Mouse (Mus musculus) heart, embryonic 12.5 days (tissue): Measurements from ENCODE around the gene Clec16a. TPM values are rescaled to one million over a fixed set of nuclear protein-coding genes. Genes with fewer than 3 reads are reported as not detected.

Experiments used
- ATAC-seq: fragments of 200-750 bp; cut with Nextera tagmentation; 2 replicates; pipeline ENCODE4 v1.8.0; 2017; ENCODE audit warnings: moderate TSS enrichment, moderate library complexity; ENCODE audit not compliant: insufficient number of reproducible peaks, low FRiP score
- H3K27ac ChIP-seq: fragments of 300-500 bp; sonication (generic); 2 replicates; pipeline ENCODE4 v1.5.1; 2016; ENCODE audit warnings: mild to moderate bottlenecking, moderate library complexity; ENCODE audit not compliant: poor library complexity, severe bottlenecking
- H3K27me3 ChIP-seq: fragments of 300-500 bp; sonication (generic); replicated peaks from 2 replicates; pipeline ENCODE4 v1.6.1; 2016; ENCODE audit warnings: mild to moderate bottlenecking, moderate library complexity
- H3K36me3 ChIP-seq: fragments of 300-500 bp; sonication (generic); 2 replicates; pipeline ENCODE4 v1.6.1; 2016; ENCODE audit warnings: mild to moderate bottlenecking, moderate library complexity
- H3K4me1 ChIP-seq: fragments of 300-500 bp; sonication (generic); replicated peaks from 2 replicates; pipeline ENCODE4 v1.6.1; 2016; ENCODE audit warnings: mild to moderate bottlenecking
- H3K4me2 ChIP-seq: fragments of 300-500 bp; sonication (generic); 2 replicates; pipeline ENCODE4 v1.6.1; 2016; ENCODE audit warnings: mild to moderate bottlenecking, moderate library complexity
- H3K4me3 ChIP-seq: fragments of 300-500 bp; sonication (generic); 2 replicates; pipeline ENCODE4 v1.5.1; 2016; ENCODE audit warnings: mild to moderate bottlenecking
- H3K9ac ChIP-seq: fragments of 300-500 bp; sonication (generic); 2 replicates; pipeline ENCODE4 v1.6.1; 2016; ENCODE audit warnings: mild to moderate bottlenecking, moderate library complexity
- H3K9me3 ChIP-seq: fragments of 300-500 bp; sonication (generic); replicated peaks from 2 replicates; pipeline ENCODE4 v1.6.1; 2016; ENCODE audit warnings: mild to moderate bottlenecking, moderate library complexity
- WGBS: fragments of 180-500 bp; shearing (Covaris S2); methylation state at CpG from one replicate; pipeline ENCODE4 v1.1.7; 2016; 5-methylcytosine and 5-hydroxymethylcytosine counted together
- polyA plus RNA-seq: library from polyadenylated mRNA; unstranded; fragments of >200 nt; fragmentation: Nextera tagmentation; extraction: Ambion mirVana; gene quantifications from 2 replicates; pipeline ENCODE4 v1.2.1, GENCODE M21; 2016

Gene Clec16a
- polyA plus RNA-seq, 1 experiment from 2014 or later = 30.0 TPM

DNA sequence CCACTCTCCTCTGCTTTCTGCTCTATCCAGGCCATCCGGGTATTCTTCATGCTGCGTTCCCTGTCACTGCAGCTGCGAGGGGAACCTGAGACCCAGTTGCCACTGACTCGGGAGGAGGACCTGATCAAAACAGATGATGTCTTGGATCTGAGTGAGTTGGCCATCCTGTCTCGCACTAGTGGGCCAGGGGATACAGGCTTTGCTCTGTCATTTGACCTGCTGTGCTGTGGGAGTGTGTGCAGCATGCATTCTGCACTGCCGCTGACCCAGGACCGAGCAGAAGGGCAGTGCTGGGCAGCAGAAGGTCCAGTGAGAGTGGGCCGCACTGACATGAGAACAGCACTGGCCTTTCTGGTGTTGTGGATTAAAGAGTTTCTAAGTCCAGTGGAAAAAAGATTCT is 99.6 kb downstream of the Clec16a start:
- 90% methylated on average over 8 of the region's 8 CpGs for WGBS

DNA sequence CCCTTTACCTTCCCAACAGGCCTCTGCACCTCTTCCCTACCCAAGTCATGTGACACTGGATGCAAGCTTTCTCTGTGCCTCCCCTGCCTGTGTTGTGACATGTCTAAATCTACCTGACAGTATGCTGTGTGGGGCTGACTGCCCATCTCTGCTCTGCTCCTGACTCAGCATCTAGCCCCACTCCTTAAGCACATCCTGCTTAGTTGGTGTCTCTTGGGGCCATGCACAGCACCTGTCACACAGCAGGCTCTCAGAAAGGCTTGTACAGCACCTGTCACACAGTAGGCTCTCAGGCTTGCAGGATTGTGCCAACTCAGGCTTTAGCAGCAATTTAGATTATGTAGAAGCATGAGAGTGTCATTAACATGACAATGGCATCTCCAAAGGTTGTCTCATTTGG is 106.7 kb downstream of the Clec16a start:
- Histone ChIP-seq H3K27ac (no peak overlapping the region), H3K9me3 (no peaks in the 10 kb centered on the region), H3K4me1 (peaks cover 9% of the 10 kb centered on the region; the same call in 1 of the 2 replicates), H3K9ac (no peak overlapping the region), H3K4me2 (no peak overlapping the region), H3K36me3 (no peaks in the 10 kb centered on the region), H3K4me3 (no peak overlapping the region), H3K27me3 (no peaks in the 10 kb centered on the region)
- no peak for ATAC-seq

More for the DNA sequence above, 99.6 kb downstream of the Clec16a start:
- Histone ChIP-seq H3K27ac (no peak overlapping the region), H3K4me2 (no peak overlapping the region), H3K9ac (no peak overlapping the region), H3K4me3 (no peak overlapping the region), H3K9me3 (no peaks in the 10 kb centered on the region), H3K27me3 (no peaks in the 10 kb centered on the region), H3K4me1 (peaks cover 12% of the 10 kb centered on the region), H3K36me3 (no peaks in the 10 kb centered on the region)
- ATAC-seq = no peak

DNA sequence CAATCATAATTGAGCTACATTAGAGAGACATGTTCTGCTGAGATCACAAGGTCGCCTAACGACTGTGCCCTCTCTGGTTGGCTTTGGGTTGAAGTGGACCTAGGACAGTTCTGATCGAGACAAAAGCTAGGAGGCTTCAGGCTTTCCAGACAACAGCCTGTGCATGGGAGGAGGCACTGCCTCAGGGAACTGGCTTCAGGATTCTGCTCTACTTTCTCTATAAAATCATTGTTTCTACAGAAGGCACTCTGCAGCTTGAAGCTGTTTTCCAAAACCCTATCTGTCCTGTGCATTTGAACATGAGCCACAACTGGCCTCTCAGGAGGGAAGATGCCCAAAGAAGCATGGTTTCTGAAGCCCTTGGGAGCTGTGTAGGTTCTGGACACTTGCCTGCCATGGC is 107.8 kb downstream of the Clec16a start:
- Histone ChIP-seq H3K36me3 (no peaks in the 10 kb centered on the region), H3K9me3 (no peaks in the 10 kb centered on the region), H3K27ac (no peak overlapping the region), H3K4me1 (peaks cover 10% of the 10 kb centered on the region; the same call in 1 of the 2 replicates), H3K9ac (no peak overlapping the region), H3K4me3 (no peak overlapping the region), H3K27me3 (no peaks in the 10 kb centered on the region), H3K4me2 (no peak overlapping the region)
- 79% methylated on average over 3 of the region's 3 CpGs for WGBS
- no peak for ATAC-seq

DNA sequence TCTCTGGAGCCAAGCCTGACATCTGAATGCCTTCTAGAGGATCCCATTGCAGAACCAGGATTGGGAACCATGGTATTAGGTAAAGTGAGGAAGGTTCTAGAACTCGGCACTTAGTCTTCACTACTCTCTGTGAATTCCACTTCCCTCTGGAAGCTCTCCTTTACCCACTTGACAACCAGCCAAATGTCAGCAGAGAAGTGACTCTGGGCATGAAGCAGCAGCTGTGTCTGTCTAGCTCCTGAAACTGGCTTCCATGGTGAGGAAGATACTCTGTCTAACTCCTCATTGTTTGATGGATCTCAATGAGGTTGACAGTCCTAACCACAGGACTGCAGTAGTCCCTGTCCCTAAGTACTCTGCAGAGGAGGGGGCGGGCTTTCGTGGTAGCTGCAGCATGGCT is 110.1 kb downstream of the Clec16a start:
- Histone ChIP-seq H3K27ac (no peak overlapping the region), H3K4me1 (peaks cover 14% of the 10 kb centered on the region), H3K27me3 (no peaks in the 10 kb centered on the region), H3K36me3 (no peaks in the 10 kb centered on the region), H3K4me2 (no peak overlapping the region), H3K4me3 (no peak overlapping the region), H3K9ac (no peak overlapping the region), H3K9me3 (no peaks in the 10 kb centered on the region)
- 76% methylated on average over 3 of the region's 3 CpGs for WGBS
- ATAC-seq = no peak

DNA sequence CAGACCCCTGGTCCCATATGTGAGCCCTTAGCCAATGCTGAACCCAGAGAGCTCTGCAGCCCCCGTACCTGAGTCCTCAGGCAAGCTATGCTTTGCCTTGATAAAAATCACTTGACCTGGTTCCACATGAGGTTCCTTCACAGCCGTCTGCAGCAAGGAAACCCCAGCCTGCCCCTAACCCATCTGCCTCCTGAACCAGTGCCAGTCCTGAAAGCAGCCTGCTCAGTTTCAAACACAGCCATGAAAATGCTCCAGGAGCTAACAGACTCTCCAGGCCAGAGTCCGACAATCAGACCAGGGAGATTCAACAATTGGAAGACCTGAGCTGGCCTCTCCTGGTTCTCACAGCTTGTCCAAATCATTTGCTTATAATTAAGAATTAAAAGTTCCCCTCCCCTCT is 110.8 kb downstream of the Clec16a start:
- Histone ChIP-seq H3K4me1 (peaks cover 21% of the 10 kb centered on the region), H3K4me2 (no peak overlapping the region), H3K36me3 (no peaks in the 10 kb centered on the region), H3K27ac (no peak overlapping the region), H3K27me3 (no peaks in the 10 kb centered on the region), H3K9ac (no peak overlapping the region), H3K9me3 (no peaks in the 10 kb centered on the region), H3K4me3 (no peak overlapping the region)
- ATAC-seq = no peak
- 65% methylated on average over 3 of the region's 3 CpGs for WGBS

DNA sequence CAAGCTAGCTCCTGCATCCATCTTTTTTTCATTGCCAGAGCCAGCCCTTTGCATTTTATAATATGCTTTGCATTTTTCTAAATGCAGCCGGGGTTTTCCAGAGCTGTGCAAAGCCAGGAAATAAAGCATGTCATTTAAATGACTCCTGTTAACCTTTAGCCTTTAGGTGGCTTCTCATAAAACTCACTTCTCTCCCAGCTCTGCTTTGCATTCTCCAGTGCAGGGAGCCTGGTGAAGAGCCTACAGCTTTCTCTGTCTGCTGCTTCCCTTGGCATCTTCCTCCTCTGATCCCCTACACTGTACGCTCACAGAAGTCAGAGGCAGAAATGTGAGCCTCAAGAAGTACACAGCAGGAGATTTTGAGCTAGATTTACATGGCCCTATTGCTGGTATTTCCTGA is 111.3 kb downstream of the Clec16a start:
- peaks cover 26% of the 10 kb centered on the region for H3K4me1 ChIP-seq
- H3K36me3 ChIP-seq = no peaks in the 10 kb centered on the region
- no peak overlapping the region for H3K4me2 ChIP-seq
- H3K27me3 ChIP-seq = no peaks in the 10 kb centered on the region
- H3K9me3 ChIP-seq = no peaks in the 10 kb centered on the region
- no peak overlapping the region for H3K27ac ChIP-seq
- WGBS = 60% methylated on average over 2 of the region's 2 CpGs
- H3K9ac ChIP-seq = no peak overlapping the region
- no peak for ATAC-seq
- H3K4me3 ChIP-seq = no peak overlapping the region

DNA sequence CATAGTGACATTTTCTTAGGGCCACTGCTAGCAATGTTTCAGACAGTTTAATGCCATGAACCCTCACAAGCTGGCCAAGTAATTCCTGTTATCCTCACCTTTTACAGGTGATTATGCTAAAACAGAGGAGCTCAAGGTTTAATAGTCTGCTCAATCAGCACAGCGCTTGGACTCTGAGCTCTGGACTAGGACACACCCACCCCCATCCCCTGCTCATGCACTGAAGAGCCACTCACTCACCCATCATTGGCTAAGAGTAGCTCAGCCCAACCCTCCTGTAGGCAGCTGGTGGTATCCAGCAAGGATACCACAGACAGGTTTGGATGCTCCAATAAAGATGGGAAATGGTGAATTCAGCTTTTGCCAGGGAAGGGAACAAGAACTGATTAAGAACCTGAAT is 111.8 kb downstream of the Clec16a start:
- H3K9ac ChIP-seq = no peak overlapping the region
- no peaks in the 10 kb centered on the region for H3K27me3 ChIP-seq
- H3K36me3 ChIP-seq = no peaks in the 10 kb centered on the region
- peaks cover 31% of the 10 kb centered on the region for H3K4me1 ChIP-seq
- H3K4me2 ChIP-seq = no peak overlapping the region
- no peak for ATAC-seq
- H3K4me3 ChIP-seq = no peak overlapping the region
- 79% methylated on average over 1 of the region's 1 CpGs for WGBS
- no peak overlapping the region for H3K27ac ChIP-seq
- no peaks in the 10 kb centered on the region for H3K9me3 ChIP-seq

DNA sequence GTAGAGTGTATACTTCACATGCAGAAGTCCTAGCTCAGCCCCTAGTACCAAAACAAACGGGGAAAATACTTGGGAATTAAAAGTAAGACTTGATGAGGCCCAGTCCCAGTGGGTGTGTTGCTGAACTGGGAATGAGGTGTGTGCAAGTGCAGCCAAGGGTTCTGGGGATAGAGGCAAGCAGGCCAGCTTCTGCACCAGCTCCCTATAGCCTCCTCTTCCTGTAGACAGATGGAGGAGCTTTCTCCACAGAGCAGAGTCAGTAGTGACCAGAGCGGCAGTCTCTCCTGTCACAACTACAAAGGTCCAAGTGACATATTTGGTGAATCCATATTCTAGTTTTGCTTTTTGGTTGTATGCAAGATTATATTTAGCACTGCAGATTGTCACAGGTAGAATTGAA is 114.1 kb downstream of the Clec16a start:
- peaks cover 36% of the 10 kb centered on the region for H3K4me1 ChIP-seq
- no peak overlapping the region for H3K4me3 ChIP-seq
- ATAC-seq = no peak
- H3K27ac ChIP-seq = no peak overlapping the region
- WGBS = 78% methylated on average over 2 of the region's 2 CpGs
- no peak overlapping the region for H3K4me2 ChIP-seq
- no peak overlapping the region for H3K9ac ChIP-seq
- no peaks in the 10 kb centered on the region for H3K9me3 ChIP-seq
- H3K36me3 ChIP-seq = no peaks in the 10 kb centered on the region
- no peaks in the 10 kb centered on the region for H3K27me3 ChIP-seq

DNA sequence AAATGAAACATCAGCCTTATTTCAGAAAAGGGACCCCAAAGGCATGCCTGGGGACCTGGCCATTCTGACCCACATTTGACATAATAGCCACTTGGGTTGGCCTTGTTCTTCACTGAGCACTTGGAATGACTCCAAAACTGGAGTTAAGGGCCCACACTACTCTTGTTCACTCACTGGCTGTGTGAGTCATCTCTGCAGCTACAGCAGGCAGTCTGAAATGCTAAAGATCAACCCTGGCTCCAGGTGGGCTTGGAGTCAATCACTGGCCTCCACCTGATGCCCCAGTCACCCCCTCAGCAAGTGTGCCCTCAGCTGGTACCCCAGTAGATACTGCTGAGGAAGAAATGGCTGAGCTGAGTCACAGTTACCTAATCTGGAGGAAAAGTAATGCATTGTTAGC is 115.4 kb downstream of the Clec16a start:
- ATAC-seq = no peak
- H3K27me3 ChIP-seq = no peaks in the 10 kb centered on the region
- H3K9ac ChIP-seq = no peak overlapping the region
- no peak overlapping the region for H3K4me2 ChIP-seq
- H3K27ac ChIP-seq = no peak overlapping the region
- H3K4me1 ChIP-seq = peaks cover 47% of the 10 kb centered on the region
- H3K9me3 ChIP-seq = no peaks in the 10 kb centered on the region
- no peaks in the 10 kb centered on the region for H3K36me3 ChIP-seq
- H3K4me3 ChIP-seq = no peak overlapping the region

DNA sequence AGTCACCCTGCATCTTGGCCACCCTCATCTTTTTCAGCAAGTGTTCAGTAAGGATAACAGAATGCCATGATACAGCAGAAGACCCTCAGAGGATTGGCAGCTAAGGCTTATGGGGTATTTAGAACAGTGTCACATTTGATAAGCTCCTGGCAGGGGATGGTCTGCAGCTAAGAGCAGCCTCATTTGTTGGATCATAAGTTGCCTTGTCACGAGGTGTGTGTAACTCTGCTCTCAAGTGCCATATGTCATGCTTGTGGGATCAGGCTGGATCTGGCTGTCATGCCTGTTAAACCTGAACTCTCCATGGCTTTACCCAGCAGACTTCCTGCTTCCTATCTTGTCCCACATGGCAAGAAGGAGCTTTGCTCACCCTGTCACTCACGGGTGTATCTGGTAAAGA is 116.2 kb downstream of the Clec16a start:
- Histone ChIP-seq H3K4me2 (no peak overlapping the region), H3K9me3 (no peaks in the 10 kb centered on the region), H3K9ac (0 out of 2 replicates have a peak overlapping the region, but pooled peaks have one; percentile 11), H3K4me1 (peaks cover 53% of the 10 kb centered on the region), H3K27me3 (no peaks in the 10 kb centered on the region), H3K4me3 (no peak overlapping the region), H3K27ac (no peak overlapping the region), H3K36me3 (no peaks in the 10 kb centered on the region)
- ATAC-seq = no peak
- 29% methylated on average over 2 of the region's 2 CpGs for WGBS

DNA sequence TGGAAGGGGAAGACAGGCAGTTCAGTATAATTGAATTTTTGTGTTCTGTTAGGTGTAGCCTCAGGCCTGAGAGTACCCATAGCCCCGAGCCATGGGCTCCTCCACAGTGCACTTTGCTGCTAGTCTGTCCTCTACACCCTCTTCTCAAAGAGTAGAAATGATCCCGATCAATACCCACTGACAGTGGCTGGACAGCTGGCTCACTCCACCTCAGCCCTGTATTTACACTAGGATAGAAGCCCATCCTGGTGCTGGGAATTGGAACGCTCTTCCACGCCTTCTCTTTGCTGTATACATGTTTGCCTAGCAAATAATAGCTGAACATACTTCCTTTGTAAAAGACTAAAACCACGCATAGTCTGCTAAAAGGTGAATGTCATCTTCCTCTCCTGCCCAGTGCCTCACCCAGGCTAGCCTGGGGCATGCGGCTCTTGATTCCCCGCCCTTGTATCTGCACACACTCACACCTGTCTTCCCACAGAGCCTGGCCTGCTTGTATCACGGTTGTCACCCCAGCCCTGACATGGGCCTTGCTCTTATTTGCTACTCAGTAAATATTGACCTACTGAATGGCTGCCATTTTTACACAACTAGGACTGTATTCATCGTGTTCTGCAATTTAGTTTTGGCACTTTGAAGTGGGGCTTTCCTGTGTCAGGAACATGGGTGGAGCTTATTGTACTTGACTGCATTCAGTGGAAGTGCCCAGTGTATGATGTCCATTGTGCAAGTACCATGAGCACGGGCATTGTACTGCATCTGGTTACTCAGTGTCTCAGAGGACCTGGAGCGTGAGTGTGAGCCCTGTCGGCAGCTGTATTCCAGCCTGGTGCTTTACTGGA is 119.0 kb downstream of the Clec16a start:
- peak overlapping the region; percentile 73; the same call in 1 of the 2 replicates for H3K27ac ChIP-seq
- peaks cover 52% of the 10 kb centered on the region for H3K4me1 ChIP-seq
- no peak overlapping the region for H3K4me3 ChIP-seq
- H3K9me3 ChIP-seq = no peaks in the 10 kb centered on the region
- no peak for ATAC-seq
- WGBS = 77% methylated on average over 12 of the region's 12 CpGs
- H3K9ac ChIP-seq = no peak overlapping the region
- H3K36me3 ChIP-seq = no peaks in the 10 kb centered on the region
- H3K4me2 ChIP-seq = no peak overlapping the region
- H3K27me3 ChIP-seq = no peaks in the 10 kb centered on the region
